Mouse (Mus musculus) forebrain, embryonic 13.5 days (tissue): ENCODE measurements around the gene Crls1. TPM values are rescaled to one million over a fixed set of nuclear protein-coding genes. Genes with fewer than 3 reads are reported as not detected.
A peak's percentile ranks its signal among the peaks of the same experiment; 100 is the strongest.

Experiments used
- ATAC-seq: fragments of 200-750 bp; cut with Nextera tagmentation; 2 replicates; pipeline ENCODE4 v1.8.0; 2017
- H3K27ac ChIP-seq: fragments of 300-500 bp; sonication (generic); 2 replicates; pipeline ENCODE4 v1.5.1; 2015; ENCODE audit warnings: inconsistent platforms, mild to moderate bottlenecking, moderate library complexity
- H3K27me3 ChIP-seq: fragments of 300-500 bp; sonication (generic); 2 replicates; pipeline ENCODE4 v1.6.1; 2015; ENCODE audit warnings: mild to moderate bottlenecking, inconsistent platforms
- H3K36me3 ChIP-seq: fragments of 300-500 bp; sonication (generic); 2 replicates; pipeline ENCODE4 v1.6.1; 2015; ENCODE audit warnings: mild to moderate bottlenecking, inconsistent platforms; ENCODE audit not compliant: poor library complexity, severe bottlenecking
- H3K4me1 ChIP-seq: fragments of 300-500 bp; sonication (generic); 2 replicates; pipeline ENCODE4 v1.6.1; 2015; ENCODE audit warnings: inconsistent platforms
- H3K4me2 ChIP-seq: fragments of 300-500 bp; sonication (generic); 2 replicates; pipeline ENCODE4 v1.6.1; 2015; ENCODE audit warnings: inconsistent platforms, mild to moderate bottlenecking, moderate library complexity
- H3K4me3 ChIP-seq: fragments of 300-500 bp; sonication (generic); 2 replicates; pipeline ENCODE4 v1.5.1; 2015; ENCODE audit warnings: mild to moderate bottlenecking, inconsistent platforms
- H3K9ac ChIP-seq: fragments of 300-500 bp; sonication (generic); 2 replicates; pipeline ENCODE4 v1.6.1; 2015; ENCODE audit warnings: mild to moderate bottlenecking, inconsistent platforms
- H3K9me3 ChIP-seq: fragments of 300-500 bp; sonication (generic); replicated peaks from 2 replicates; pipeline ENCODE4 v1.6.1; 2016; ENCODE audit warnings: inconsistent platforms
- WGBS: fragments of 180-500 bp; shearing (Covaris S2); methylation state at CpG from one replicate; pipeline ENCODE4 v1.1.7; 2015; 5-methylcytosine and 5-hydroxymethylcytosine counted together
- polyA plus RNA-seq: library from polyadenylated mRNA; unstranded; fragments of >200 nt; fragmentation: Nextera tagmentation; extraction: Ambion mirVana; gene quantifications from 2 replicates; pipeline ENCODE4 v1.2.1, GENCODE M21; 2015

Gene Crls1
- polyA plus RNA-seq, 1 experiment from 2014 or later = 10.1 TPM

GRCm38 (mm10) chr2:132867521-132867920 is 21.1 kb downstream of the Crls1 start:
- 85% methylated on average over 5 of the region's 5 CpGs for WGBS
- Histone ChIP-seq H3K4me1 (no peaks in the 10 kb centered on the region), H3K36me3 (peaks cover 38% of the 10 kb centered on the region), H3K9ac (no peak overlapping the region), H3K27ac (no peak overlapping the region), H3K9me3 (no peaks in the 10 kb centered on the region), H3K4me2 (no peak overlapping the region), H3K4me3 (no peak overlapping the region), H3K27me3 (no peaks in the 10 kb centered on the region)
- no peak for ATAC-seq

DNA sequence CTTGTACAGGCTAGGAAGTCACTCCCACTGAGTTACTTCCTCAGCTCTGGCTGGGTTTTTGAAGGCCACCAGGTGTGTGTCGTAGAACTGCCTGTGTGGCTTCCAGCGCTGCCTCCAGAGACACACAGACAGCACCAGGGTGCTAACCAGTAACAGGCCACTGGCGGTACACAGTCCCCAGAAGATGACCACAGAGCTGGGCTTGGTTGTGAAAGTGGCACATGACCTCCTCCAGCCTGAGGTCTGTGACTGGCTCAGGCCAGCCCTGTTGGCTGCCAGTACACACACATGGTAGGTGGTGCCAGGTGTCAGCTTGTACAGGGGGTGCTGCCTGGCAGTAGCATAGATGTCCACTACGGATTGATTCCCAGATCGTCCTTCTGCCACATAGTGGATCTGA is 23.2 kb downstream of the Crls1 start:
- H3K27ac ChIP-seq = no peak overlapping the region
- no peak overlapping the region for H3K9ac ChIP-seq
- H3K4me3 ChIP-seq = no peak overlapping the region
- H3K4me1 ChIP-seq = peaks cover 4% of the 10 kb centered on the region; the same call in 1 of the 2 replicates
- H3K4me2 ChIP-seq = no peak overlapping the region
- no peaks in the 10 kb centered on the region for H3K27me3 ChIP-seq
- peaks cover 25% of the 10 kb centered on the region for H3K36me3 ChIP-seq
- 94% methylated on average over 5 of the region's 5 CpGs for WGBS
- no peak for ATAC-seq
- no peaks in the 10 kb centered on the region for H3K9me3 ChIP-seq

- WGBS = 87% methylated on average over 4 of the region's 4 CpGs
- no peak overlapping the region for H3K4me2 ChIP-seq
- H3K36me3 ChIP-seq = peaks cover 21% of the 10 kb centered on the region
- no peak overlapping the region for H3K9ac ChIP-seq
- H3K27ac ChIP-seq = no peak overlapping the region
- no peaks in the 10 kb centered on the region for H3K27me3 ChIP-seq
- no peaks in the 10 kb centered on the region for H3K9me3 ChIP-seq
- H3K4me1 ChIP-seq = peaks cover 4% of the 10 kb centered on the region; the same call in 1 of the 2 replicates
- no peak overlapping the region for H3K4me3 ChIP-seq
- ATAC-seq = no peak
Observed at GRCm38 (mm10) chr2:132870286-132870685, 23.8 kb downstream of the Crls1 start.

GRCm38 (mm10) chr2:132871663-132872062 is 25.2 kb downstream of the Crls1 start:
- Histone ChIP-seq H3K4me2 (no peak overlapping the region), H3K36me3 (peaks cover 12% of the 10 kb centered on the region), H3K27ac (no peak overlapping the region), H3K9me3 (no peaks in the 10 kb centered on the region), H3K9ac (no peak overlapping the region), H3K4me3 (no peak overlapping the region), H3K27me3 (no peaks in the 10 kb centered on the region), H3K4me1 (peaks cover 4% of the 10 kb centered on the region; the same call in 1 of the 2 replicates)
- no peak for ATAC-seq
- 72% methylated on average over 3 of the region's 3 CpGs for WGBS

DNA sequence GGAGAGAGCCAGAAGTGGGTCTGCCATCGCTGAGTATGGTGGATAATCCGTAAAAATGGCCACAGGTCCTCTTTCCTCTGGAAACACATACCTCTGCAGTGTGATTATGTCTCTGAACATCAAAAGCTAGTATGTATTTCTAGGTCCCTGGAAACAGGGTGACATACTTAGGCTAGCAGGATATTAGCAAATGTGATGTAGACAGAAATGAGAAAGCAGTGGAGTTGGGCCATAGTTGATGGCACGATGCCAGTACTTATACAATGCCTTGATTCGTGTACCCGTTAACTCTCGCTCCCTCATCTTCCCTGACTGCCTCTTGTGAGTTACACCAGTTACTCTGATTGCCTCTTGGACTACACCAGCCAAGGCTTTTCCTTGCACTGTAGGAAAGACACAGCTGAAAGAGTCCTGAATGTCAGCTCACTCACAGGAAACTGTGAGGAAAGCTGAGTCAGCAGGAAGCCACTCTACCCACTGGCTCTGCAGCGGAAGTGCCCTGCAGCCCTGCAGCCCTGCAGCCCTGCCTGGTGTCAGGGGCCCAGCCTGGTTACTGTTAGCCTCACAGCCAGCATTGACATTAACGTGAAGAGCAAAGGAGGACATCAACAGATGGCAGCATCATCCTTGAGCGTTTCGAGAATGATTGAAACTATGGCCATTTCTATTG is 27.3 kb downstream of the Crls1 start:
- 75% methylated on average over 10 of the region's 10 CpGs for WGBS

GRCm38 (mm10) chr2:132876991-132877390 is 30.5 kb downstream of the Crls1 start:
- H3K36me3 ChIP-seq = no peaks in the 10 kb centered on the region
- H3K4me1 ChIP-seq = peaks cover 29% of the 10 kb centered on the region
- peaks cover 48% of the 10 kb centered on the region for H3K27me3 ChIP-seq
- WGBS = 64% methylated on average over 1 of the region's 1 CpGs
- no peak overlapping the region for H3K27ac ChIP-seq
- H3K4me3 ChIP-seq = no peak overlapping the region
- no peaks in the 10 kb centered on the region for H3K9me3 ChIP-seq
- ATAC-seq = no peak
- H3K9ac ChIP-seq = no peak overlapping the region
- H3K4me2 ChIP-seq = no peak overlapping the region

More for the DNA sequence above, 27.3 kb downstream of the Crls1 start:
- H3K4me1 ChIP-seq = peaks cover 7% of the 10 kb centered on the region
- no peak overlapping the region for H3K4me2 ChIP-seq
- no peaks in the 10 kb centered on the region for H3K36me3 ChIP-seq
- no peak overlapping the region for H3K4me3 ChIP-seq
- H3K27ac ChIP-seq = no peak overlapping the region
- H3K9me3 ChIP-seq = no peaks in the 10 kb centered on the region
- peaks cover 20% of the 10 kb centered on the region for H3K27me3 ChIP-seq
- H3K9ac ChIP-seq = no peak overlapping the region
- no peak for ATAC-seq

GRCm38 (mm10) chr2:132879261-132880044 is 33.0 kb downstream of the Crls1 start:
- peaks cover 25% of the 10 kb centered on the region for H3K4me1 ChIP-seq
- no peaks in the 10 kb centered on the region for H3K36me3 ChIP-seq
- H3K27me3 ChIP-seq = peaks cover 48% of the 10 kb centered on the region
- H3K4me2 ChIP-seq = peak overlapping the region; percentile 98
- peak overlapping the region; percentile 63 for H3K4me3 ChIP-seq
- WGBS = under 1% methylated on average over 58 of the region's 58 CpGs
- no peak overlapping the region for H3K27ac ChIP-seq
- peak; percentile 87 for ATAC-seq
- H3K9ac ChIP-seq = peak overlapping the region; percentile 63
- H3K9me3 ChIP-seq = no peaks in the 10 kb centered on the region

GRCm38 (mm10) chr2:132880844-132881645 is 34.6 kb downstream of the Crls1 start, which contains the start of gene Lrrn4:
TSS of gene Lrrn4 (minus strand) at chr2:132880891.
- H3K4me2 ChIP-seq = peak within 1 kb of the TSS; percentile 98
- no peaks in the 10 kb centered on the region for H3K36me3 ChIP-seq
- H3K4me1 ChIP-seq = peaks cover 25% of the 10 kb centered on the region
- H3K9me3 ChIP-seq = no peaks in the 10 kb centered on the region
- H3K27ac ChIP-seq = no peak within 1 kb of the TSS
- WGBS = 5% methylated on average over 12 of the region's 12 CpGs
- peak within 1 kb of the TSS; percentile 63 for H3K4me3 ChIP-seq
- H3K27me3 ChIP-seq = peaks cover 48% of the 10 kb centered on the region
- peak within 1 kb of the TSS; percentile 63; the same call in 1 of the 2 replicates for H3K9ac ChIP-seq
- ATAC-seq = no peak

GRCm38 (mm10) chr2:132884303-132884967 is 38.0 kb downstream of the Crls1 start:
- 82% methylated on average over 8 of the region's 8 CpGs for WGBS
- H3K36me3 ChIP-seq = no peaks in the 10 kb centered on the region
- no peak overlapping the region for H3K4me2 ChIP-seq
- H3K4me3 ChIP-seq = no peak overlapping the region
- no peak overlapping the region for H3K9ac ChIP-seq
- peaks cover 16% of the 10 kb centered on the region for H3K4me1 ChIP-seq
- no peak for ATAC-seq
- no peaks in the 10 kb centered on the region for H3K9me3 ChIP-seq
- no peak overlapping the region for H3K27ac ChIP-seq
- peaks cover 21% of the 10 kb centered on the region for H3K27me3 ChIP-seq

GRCm38 (mm10) chr2:132885312-132885711 is 38.8 kb downstream of the Crls1 start:
- Histone ChIP-seq H3K9me3 (no peaks in the 10 kb centered on the region), H3K27me3 (peaks cover 14% of the 10 kb centered on the region), H3K4me3 (no peak overlapping the region), H3K4me2 (no peak overlapping the region), H3K9ac (no peak overlapping the region), H3K27ac (no peak overlapping the region), H3K36me3 (no peaks in the 10 kb centered on the region), H3K4me1 (peaks cover 8% of the 10 kb centered on the region)
- ATAC-seq = no peak
- WGBS = 93% methylated on average over 7 of the region's 7 CpGs

DNA sequence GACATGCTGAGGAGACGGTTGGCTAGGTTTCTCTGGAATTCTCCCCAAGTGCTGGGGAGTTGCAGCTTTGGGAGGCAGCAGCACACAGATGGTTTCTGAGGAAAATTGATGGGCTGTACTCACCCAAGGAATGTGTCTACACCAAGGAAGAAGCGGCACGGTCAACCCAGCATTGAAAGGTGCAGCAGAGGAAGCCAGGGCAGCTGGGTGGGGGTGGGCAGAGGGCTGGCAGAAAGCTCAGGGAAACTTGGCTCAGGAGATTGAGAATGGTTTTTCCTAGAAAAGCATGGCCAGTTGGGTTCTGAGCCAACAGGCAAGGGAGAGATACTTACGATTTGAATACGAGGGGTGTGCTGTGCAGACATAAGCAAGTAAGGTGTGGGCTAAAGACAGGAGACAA is 47.4 kb downstream of the Crls1 start:
- no peak for ATAC-seq

More for the DNA sequence above, 47.4 kb downstream of the Crls1 start:
- no peak overlapping the region for H3K4me3 ChIP-seq
- no peaks in the 10 kb centered on the region for H3K36me3 ChIP-seq
- H3K27me3 ChIP-seq = no peaks in the 10 kb centered on the region
- H3K27ac ChIP-seq = no peak overlapping the region
- H3K4me1 ChIP-seq = no peaks in the 10 kb centered on the region
- H3K9ac ChIP-seq = no peak overlapping the region
- 89% methylated on average over 5 of the region's 5 CpGs for WGBS
- no peaks in the 10 kb centered on the region for H3K9me3 ChIP-seq
- no peak overlapping the region for H3K4me2 ChIP-seq
